Mouse (Mus musculus): ENCODE results near the gene Mrln. TPM values are rescaled to one million over a fixed set of nuclear protein-coding genes. Genes with fewer than 3 reads are reported as not detected.
"Not testable (repeated sequence)": the region's sequence is repeated elsewhere in the genome, so short reads cannot be mapped to it uniquely, and the experiment has no call there.

Mrln gene
- polyA plus RNA-seq, 1 experiment = not detected

GRCm38 (mm10) chr10:70211281-70211680 is 6.8 kb downstream of the Mrln start:
- Histone ChIP-seq H3K4me3 (ENCODE audit: insufficient read depth, low read length) (no peak overlapping the region), H3K4me1 (ENCODE audit: control insufficient read depth, insufficient read depth, low read length) (no peaks in the 10 kb centered on the region), H3K27ac (ENCODE audit: insufficient read depth, low read length) (no peak overlapping the region)
- TF ChIP-seq POLR2A (IDR thresholded peaks at IDR 0.05; ENCODE audit: low read depth, low read length) = no peak
- TF ChIP-seq CTCF (IDR thresholded peaks at IDR 0.05; ENCODE audit: borderline replicate concordance, insufficient read depth, low read length) = no peak

DNA sequence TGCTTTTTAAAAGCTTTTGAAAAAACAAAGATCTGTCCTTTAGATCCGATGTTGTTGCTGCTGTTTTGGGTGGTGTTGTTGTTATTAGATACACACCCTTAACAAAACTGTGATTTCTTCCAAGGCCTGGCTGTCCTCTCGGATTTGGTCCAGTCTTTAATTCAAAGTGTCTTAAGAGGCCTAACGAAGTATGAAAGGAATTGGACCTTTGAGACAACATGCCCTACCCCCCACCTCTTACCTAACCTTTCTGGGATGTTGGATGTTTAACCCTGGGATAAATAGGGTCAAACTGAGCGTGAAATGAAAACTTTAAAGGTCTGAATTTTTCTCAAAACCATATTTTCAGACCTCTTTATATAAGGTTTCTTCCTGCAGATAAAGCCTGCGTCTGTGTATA is 16.5 kb downstream of the Mrln start:
- Histone ChIP-seq H3K4me3 (ENCODE audit: insufficient read depth, low read length) (no peak overlapping the region), H3K4me1 (ENCODE audit: control insufficient read depth, insufficient read depth, low read length) (no peaks in the 10 kb centered on the region), H3K27ac (ENCODE audit: insufficient read depth, low read length) (no peak overlapping the region)
- no peak for TF ChIP-seq POLR2A (IDR thresholded peaks at IDR 0.05; ENCODE audit: low read depth, low read length)
- TF ChIP-seq CTCF (IDR thresholded peaks at IDR 0.05; ENCODE audit: borderline replicate concordance, insufficient read depth, low read length) = no peak

DNA sequence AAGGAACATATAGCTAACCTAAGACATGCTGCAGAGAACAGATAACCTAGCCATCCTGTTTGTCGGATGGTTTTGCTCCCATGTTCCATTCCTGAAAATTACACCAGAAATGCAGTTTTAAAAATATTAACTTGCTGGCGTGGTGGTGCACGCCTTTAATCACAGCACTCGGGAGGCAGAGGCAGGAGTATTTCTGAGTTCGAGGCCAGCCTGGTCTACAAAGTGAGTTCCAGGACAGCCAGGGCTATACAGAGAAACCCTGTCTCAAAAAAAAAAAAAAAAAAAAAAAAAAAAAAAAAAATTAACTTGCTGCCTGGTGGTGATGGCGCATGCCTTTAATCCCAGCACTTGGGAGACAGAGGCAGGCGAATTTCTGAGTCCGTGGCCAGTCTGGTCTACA is 17.8 kb downstream of the Mrln start:
- not testable (repeated sequence) for H3K27ac ChIP-seq (ENCODE audit: insufficient read depth, low read length); H3K4me1 ChIP-seq (ENCODE audit: control insufficient read depth, insufficient read depth, low read length); H3K4me3 ChIP-seq (ENCODE audit: insufficient read depth, low read length)

DNA sequence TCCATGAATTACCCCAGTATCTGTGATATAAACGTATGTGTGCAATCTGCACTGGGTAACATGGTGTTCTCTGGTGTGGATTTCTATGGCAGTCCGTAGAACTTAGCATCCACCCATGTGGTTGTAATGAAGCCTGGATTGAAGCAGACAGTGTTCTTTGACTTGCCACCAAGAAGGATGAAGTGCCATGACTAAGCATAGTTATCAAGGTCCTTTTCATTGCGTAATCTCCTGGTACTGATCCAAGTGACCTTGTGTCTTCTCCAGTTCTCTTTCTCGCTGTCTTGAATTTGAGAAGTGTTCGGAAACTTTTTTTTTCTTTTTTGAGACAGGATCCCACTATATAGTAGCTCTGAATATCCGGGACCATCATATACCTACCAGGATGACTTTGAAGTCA is 20.1 kb downstream of the Mrln start:
- TF ChIP-seq POLR2A (IDR thresholded peaks at IDR 0.05; ENCODE audit: low read depth, low read length) = no peak
- no peak for TF ChIP-seq CTCF (IDR thresholded peaks at IDR 0.05; ENCODE audit: borderline replicate concordance, insufficient read depth, low read length)
- Histone ChIP-seq H3K27ac (ENCODE audit: insufficient read depth, low read length) (no peak overlapping the region), H3K4me1 (ENCODE audit: control insufficient read depth, insufficient read depth, low read length) (no peaks in the 10 kb centered on the region), H3K4me3 (ENCODE audit: insufficient read depth, low read length) (no peak overlapping the region)

- H3K27ac ChIP-seq (ENCODE audit: insufficient read depth, low read length) = no peak overlapping the region
- no peak for TF ChIP-seq CTCF (IDR thresholded peaks at IDR 0.05; ENCODE audit: borderline replicate concordance, insufficient read depth, low read length)
- TF ChIP-seq POLR2A (IDR thresholded peaks at IDR 0.05; ENCODE audit: low read depth, low read length) = no peak
- H3K4me3 ChIP-seq (ENCODE audit: insufficient read depth, low read length) = no peak overlapping the region
These were observed 21.3 kb downstream of the Mrln start for GRCm38 (mm10) chr10:70225760-70226159.

GRCm38 (mm10) chr10:70226608-70227007 is 22.1 kb downstream of the Mrln start:
- Histone ChIP-seq H3K27ac (ENCODE audit: insufficient read depth, low read length) (no peak overlapping the region), H3K4me3 (ENCODE audit: insufficient read depth, low read length) (no peak overlapping the region), H3K4me1 (ENCODE audit: control insufficient read depth, insufficient read depth, low read length) (no peaks in the 10 kb centered on the region)
- TF ChIP-seq POLR2A (IDR thresholded peaks at IDR 0.05; ENCODE audit: low read depth, low read length) (no peak), CTCF (IDR thresholded peaks at IDR 0.05; ENCODE audit: borderline replicate concordance, insufficient read depth, low read length) (no peak)

More at GRCm38 (mm10) chr10:70225760-70226159, 21.3 kb downstream of the Mrln start:
- H3K4me1 ChIP-seq (ENCODE audit: control insufficient read depth, insufficient read depth, low read length) = no peaks in the 10 kb centered on the region

DNA sequence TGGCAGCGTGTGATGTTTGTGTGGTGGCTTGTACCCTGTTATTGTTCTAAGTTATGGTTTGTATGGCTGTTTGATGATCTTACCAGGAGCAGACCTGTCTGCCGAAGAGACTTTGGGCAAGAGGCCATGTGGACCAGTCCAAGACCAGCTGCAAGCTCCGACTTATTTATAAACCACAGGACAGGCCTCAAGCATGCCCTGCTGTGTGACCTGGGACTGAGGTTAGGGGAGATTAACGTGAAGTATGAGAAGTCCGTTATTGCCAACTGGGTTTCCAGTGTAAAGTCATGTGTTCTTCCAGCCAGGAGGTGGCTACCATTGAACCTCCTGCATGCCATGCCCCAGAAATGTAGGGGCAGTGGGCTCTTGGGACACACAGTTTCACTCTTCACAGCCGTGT is 25.9 kb downstream of the Mrln start:
- H3K4me3 ChIP-seq (ENCODE audit: insufficient read depth, low read length) = no peak overlapping the region
- H3K4me1 ChIP-seq (ENCODE audit: control insufficient read depth, insufficient read depth, low read length) = no peaks in the 10 kb centered on the region
- H3K27ac ChIP-seq (ENCODE audit: insufficient read depth, low read length) = no peak overlapping the region
- TF ChIP-seq CTCF (IDR thresholded peaks at IDR 0.05; ENCODE audit: borderline replicate concordance, insufficient read depth, low read length) = no peak
- TF ChIP-seq POLR2A (IDR thresholded peaks at IDR 0.05; ENCODE audit: low read depth, low read length) = no peak

DNA sequence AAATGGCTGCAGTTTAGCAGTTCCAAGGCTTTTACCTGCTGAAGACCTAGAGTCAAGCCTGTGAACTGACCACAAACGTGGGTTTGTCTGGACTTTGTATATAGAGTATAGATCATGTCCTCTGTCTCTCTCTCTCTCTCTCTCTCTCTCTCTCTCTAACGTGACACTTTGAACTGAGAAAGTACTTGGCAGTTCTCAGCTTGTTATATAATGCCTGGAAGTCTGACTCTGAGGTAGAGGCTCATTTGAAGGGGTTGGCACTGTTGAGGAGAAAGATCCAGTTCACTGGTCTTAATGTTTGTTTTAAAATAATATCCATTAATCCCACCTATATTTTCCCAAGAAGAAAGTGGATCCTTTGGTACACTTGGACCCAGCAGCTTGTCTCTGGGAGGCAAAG is 33.5 kb downstream of the Mrln start:
- Histone ChIP-seq H3K4me1 (ENCODE audit: control insufficient read depth, insufficient read depth, low read length) (no peaks in the 10 kb centered on the region), H3K27ac (ENCODE audit: insufficient read depth, low read length) (no peak overlapping the region), H3K4me3 (ENCODE audit: insufficient read depth, low read length) (no peak overlapping the region)
- TF ChIP-seq POLR2A (IDR thresholded peaks at IDR 0.05; ENCODE audit: low read depth, low read length) (no peak), CTCF (IDR thresholded peaks at IDR 0.05; ENCODE audit: borderline replicate concordance, insufficient read depth, low read length) (no peak)

- H3K4me1 ChIP-seq (ENCODE audit: control insufficient read depth, insufficient read depth, low read length) = no peaks in the 10 kb centered on the region
- H3K27ac ChIP-seq (ENCODE audit: insufficient read depth, low read length) = no peak overlapping the region
- no peak overlapping the region for H3K4me3 ChIP-seq (ENCODE audit: insufficient read depth, low read length)
- no peak for TF ChIP-seq CTCF (IDR thresholded peaks at IDR 0.05; ENCODE audit: borderline replicate concordance, insufficient read depth, low read length)
- no peak for TF ChIP-seq POLR2A (IDR thresholded peaks at IDR 0.05; ENCODE audit: low read depth, low read length)
These were observed 38.4 kb downstream of the Mrln start for GRCm38 (mm10) chr10:70242751-70243444.

DNA sequence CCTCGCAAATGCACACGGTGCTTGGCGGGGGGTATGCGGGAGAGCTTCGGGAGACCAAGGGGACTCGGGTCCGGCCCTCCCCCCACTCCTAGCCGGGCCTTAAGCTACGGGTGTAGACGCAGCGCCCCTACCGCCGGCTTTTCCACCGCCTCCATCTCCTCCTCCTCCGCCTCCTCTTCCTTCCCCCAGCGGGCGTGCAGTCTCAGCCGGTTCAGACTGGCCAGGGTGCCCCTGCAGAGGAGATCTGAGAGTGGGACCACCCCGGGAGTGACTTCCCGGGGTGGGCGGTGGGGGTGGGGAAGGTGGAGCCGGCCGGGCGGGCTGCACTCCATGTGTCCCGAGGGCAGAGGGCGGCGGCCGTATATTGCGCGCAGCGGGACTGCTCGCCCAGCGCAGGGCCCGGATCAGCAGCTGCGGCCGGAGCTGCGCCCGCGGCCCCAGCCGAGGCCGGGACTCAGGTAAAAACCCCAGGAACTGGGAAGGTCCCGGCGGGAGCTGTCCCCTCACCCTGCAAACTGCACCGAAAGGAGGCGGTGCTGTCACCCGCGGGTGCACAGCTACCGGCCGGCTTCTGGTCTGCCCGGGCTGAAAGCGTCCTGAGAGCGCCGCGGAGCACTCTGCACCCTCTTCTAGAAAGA is 40.6 kb downstream of the Mrln start, which contains the start of gene Slc16a9:
Gene Slc16a9, plus strand, starts transcription at position 180 of the 638 bp plus-strand sequence.
- Histone ChIP-seq H3K4me3 (ENCODE audit: insufficient read depth, low read length) (peak within 1 kb of the TSS; percentile 34), H3K27ac (ENCODE audit: insufficient read depth, low read length) (no peak within 1 kb of the TSS), H3K4me1 (ENCODE audit: control insufficient read depth, insufficient read depth, low read length) (no peaks in the 10 kb centered on the region)
- TF ChIP-seq CTCF (IDR thresholded peaks at IDR 0.05; ENCODE audit: borderline replicate concordance, insufficient read depth, low read length) = peak; percentile 24; the same call in 1 of the 2 replicates
- TF ChIP-seq POLR2A (IDR thresholded peaks at IDR 0.05; ENCODE audit: low read depth, low read length) = no peak
